Mouse (Mus musculus) forebrain, embryonic 14.5 days (tissue): ENCODE measurements around the gene Pnpla6. TPM values are rescaled to one million over a fixed set of nuclear protein-coding genes. Genes with fewer than 3 reads are reported as not detected.
"Not testable (repeated sequence)": the region's sequence is repeated elsewhere in the genome, so short reads cannot be mapped to it uniquely, and the experiment has no call there.

Experiments
- ATAC-seq: fragments of 200-750 bp; cut with Nextera tagmentation; 2 replicates; pipeline ENCODE4 v1.8.0; 2017; ENCODE audit warnings: mild to moderate bottlenecking, moderate library complexity
- DNase-seq: peaks from one replicate; pipeline ENCODE4 v3.0.0-alpha.2; 2015; ENCODE audit warnings: low spot score
- H3K27ac ChIP-seq: fragments of 300-500 bp; sonication (generic); 2 replicates; pipeline ENCODE4 v1.5.1; 2014; ENCODE audit warnings: low read depth, mild to moderate bottlenecking, control low read depth, low read length, moderate library complexity
- H3K27me3 ChIP-seq: fragments of 300-500 bp; sonication (generic); replicated peaks from 2 replicates; pipeline ENCODE4 v1.6.1; 2014; ENCODE audit warnings: low read length, control low read depth, mixed read lengths; ENCODE audit not compliant: control insufficient read depth, insufficient read depth
- H3K36me3 ChIP-seq: fragments of 300-500 bp; sonication (generic); 2 replicates; pipeline ENCODE4 v1.6.1; 2014; ENCODE audit warnings: low read length, control low read depth; ENCODE audit not compliant: control insufficient read depth, insufficient read depth
- H3K4me1 ChIP-seq: fragments of 300-500 bp; sonication (generic); 2 replicates; pipeline ENCODE4 v1.6.1; 2014; ENCODE audit warnings: antibody characterized with exemption, low read length, control low read depth; ENCODE audit not compliant: control insufficient read depth, insufficient read depth
- H3K4me2 ChIP-seq: fragments of 300-500 bp; sonication (generic); 2 replicates; pipeline ENCODE4 v1.6.1; 2014; ENCODE audit warnings: mild to moderate bottlenecking, control low read depth, low read length
- H3K4me3 ChIP-seq: fragments of 300-500 bp; sonication (generic); 2 replicates; pipeline ENCODE4 v1.5.1; 2014; ENCODE audit warnings: low read depth, low read length, control low read depth
- H3K9ac ChIP-seq: fragments of 300-500 bp; sonication (generic); 2 replicates; pipeline ENCODE4 v1.6.1; 2014; ENCODE audit warnings: mild to moderate bottlenecking, low read length, control low read depth, moderate library complexity
- H3K9me3 ChIP-seq: fragments of 300-500 bp; sonication (generic); replicated peaks from 2 replicates; pipeline ENCODE4 v1.6.1; 2016; ENCODE audit warnings: low read length, control low read depth, mixed read lengths; ENCODE audit not compliant: control insufficient read depth
- WGBS: fragments of 180-500 bp; shearing (Covaris S2); extraction: QIAGEN DNeasy Blood & Tissue Kit; methylation state at CpG from one replicate; pipeline ENCODE4 v1.1.7; 2014; 5-methylcytosine and 5-hydroxymethylcytosine counted together
- polyA plus RNA-seq: library from polyadenylated mRNA; unstranded; fragments of >200 nt; fragmentation: Nextera tagmentation; extraction: Ambion mirVana; gene quantifications from 2 replicates; pipeline ENCODE4 v1.2.1, GENCODE M21; 2014

Pnpla6 gene
- polyA plus RNA-seq, 1 experiment from 2014 or later: 16.7 TPM

DNA sequence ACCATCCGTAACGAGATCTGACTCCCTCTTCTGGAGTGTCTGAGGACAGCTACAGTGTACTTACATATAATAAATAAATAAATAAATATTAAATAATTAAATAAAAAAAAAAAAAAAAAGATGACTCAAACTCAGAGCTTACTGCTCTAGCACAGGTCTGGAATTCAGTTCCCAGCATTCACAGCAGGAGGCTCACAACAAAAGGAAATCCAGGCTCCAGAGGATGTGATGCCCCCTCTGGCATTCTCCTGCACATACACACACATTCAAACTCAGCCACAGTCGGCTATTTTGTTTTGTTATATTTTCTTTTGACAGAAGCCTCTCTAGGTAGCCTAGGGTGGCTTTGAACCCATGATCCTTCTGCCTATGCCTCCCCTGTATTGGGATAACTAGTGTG is 66.8 kb downstream of the Pnpla6 start:
- ATAC-seq, H3K9ac ChIP-seq: not testable (repeated sequence)
- WGBS: 75% methylated on average over 1 of the region's 3 CpGs

DNA sequence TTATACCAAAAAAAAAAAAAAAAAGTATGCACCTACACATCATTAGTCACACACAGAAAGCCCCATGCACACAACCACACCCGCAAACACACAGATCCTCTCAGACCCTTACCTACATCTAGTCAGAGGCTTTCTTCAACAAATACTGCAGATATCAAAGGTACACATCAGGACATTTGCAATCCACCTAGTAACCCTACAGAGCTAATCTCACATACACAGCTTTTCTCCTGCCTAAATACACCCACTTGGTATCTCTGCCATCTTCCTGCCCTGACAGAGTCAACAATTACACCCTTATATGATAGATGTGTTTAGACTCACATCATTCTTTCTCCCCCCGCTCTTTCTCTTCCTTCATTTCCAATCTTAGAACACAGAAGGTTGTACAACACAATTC is 71.3 kb downstream of the Pnpla6 start:
- DNase-seq (no peak), ATAC-seq (no peak)
- Histone ChIP-seq H3K27me3 (no peaks in the 10 kb centered on the region), H3K36me3 (no peaks in the 10 kb centered on the region), H3K27ac (no peak overlapping the region), H3K4me2 (no peak overlapping the region), H3K4me1 (no peaks in the 10 kb centered on the region), H3K9me3 (no peaks in the 10 kb centered on the region), H3K4me3 (no peak overlapping the region), H3K9ac (no peak overlapping the region)
- 91% methylated on average over 2 of the region's 2 CpGs for WGBS

More for the DNA sequence above, 66.8 kb downstream of the Pnpla6 start:
- not testable (repeated sequence) for H3K36me3 ChIP-seq, H3K27me3 ChIP-seq, H3K4me3 ChIP-seq, H3K4me2 ChIP-seq, H3K9me3 ChIP-seq, H3K4me1 ChIP-seq, H3K27ac ChIP-seq, DNase-seq

- H3K4me2 ChIP-seq: peak within 1 kb of the TSS; percentile 80
- DNase-seq (no peak), ATAC-seq (no peak)
- H3K27ac ChIP-seq: peak within 1 kb of the TSS; percentile 80
- no peaks in the 10 kb centered on the region for H3K9me3 ChIP-seq
- H3K27me3 ChIP-seq: no peaks in the 10 kb centered on the region
- H3K4me3 ChIP-seq: peak within 1 kb of the TSS; percentile 90
- H3K4me1 ChIP-seq: no peaks in the 10 kb centered on the region
- peak within 1 kb of the TSS; percentile 87 for H3K9ac ChIP-seq
- H3K36me3 ChIP-seq: no peaks in the 10 kb centered on the region
- 0% methylated on average over 1 of the region's 7 CpGs for WGBS
Measured at GRCm38 (mm10) chr8:3586993-3587390, 71.8 kb downstream of the Pnpla6 start, which contains the start of gene Camsap3. TSS of gene Camsap3 (plus strand) at chr8:3587293.

- H3K4me3 ChIP-seq: peak overlapping the region; percentile 90
- H3K9ac ChIP-seq: peak overlapping the region; percentile 87
- H3K27ac ChIP-seq: peak overlapping the region; percentile 80
- ATAC-seq (peak; percentile 86), DNase-seq (peak; percentile 76)
- H3K9me3 ChIP-seq: no peaks in the 10 kb centered on the region
- H3K27me3 ChIP-seq: no peaks in the 10 kb centered on the region
- H3K36me3 ChIP-seq: no peaks in the 10 kb centered on the region
- H3K4me2 ChIP-seq: peak overlapping the region; percentile 80
- no peaks in the 10 kb centered on the region for H3K4me1 ChIP-seq
- under 1% methylated on average over 74 of the region's 77 CpGs for WGBS
Measured at GRCm38 (mm10) chr8:3587391-3588257, 72.4 kb downstream of the Pnpla6 start.

DNA sequence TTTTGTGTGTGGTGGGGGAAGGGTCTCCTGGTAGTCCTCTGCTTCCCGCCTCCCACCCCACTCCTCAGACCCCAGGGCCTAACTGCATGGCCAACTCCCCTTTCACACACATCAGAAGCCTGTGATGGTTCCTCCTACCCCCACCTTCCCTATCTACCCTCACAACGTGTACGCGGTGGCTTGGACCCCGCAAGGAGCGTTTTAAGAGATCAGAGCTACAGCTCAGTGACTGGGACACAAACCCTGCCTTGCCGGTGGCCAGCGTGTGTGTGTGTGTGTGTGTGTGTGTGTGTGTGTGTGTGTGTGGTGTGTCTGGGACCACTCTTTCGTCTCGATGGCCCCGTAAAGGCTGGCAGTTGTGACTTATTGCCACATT is 73.1 kb downstream of the Pnpla6 start:
- H3K27me3 ChIP-seq: no peaks in the 10 kb centered on the region
- WGBS: under 1% methylated on average over 11 of the region's 11 CpGs
- ATAC-seq (peak; percentile 69), DNase-seq (peak; percentile 32)
- H3K4me1 ChIP-seq: no peaks in the 10 kb centered on the region
- peak overlapping the region; percentile 80 for H3K27ac ChIP-seq
- H3K36me3 ChIP-seq: no peaks in the 10 kb centered on the region
- H3K9ac ChIP-seq: peak overlapping the region; percentile 87
- no peaks in the 10 kb centered on the region for H3K9me3 ChIP-seq
- H3K4me3 ChIP-seq: peak overlapping the region; percentile 90
- H3K4me2 ChIP-seq: peak overlapping the region; percentile 80

- 69% methylated on average over 3 of the region's 3 CpGs for WGBS
- DNase-seq: no peak
- H3K9ac ChIP-seq: no peak overlapping the region
- H3K4me2 ChIP-seq: no peak overlapping the region
- ATAC-seq: no peak
- H3K36me3 ChIP-seq: peaks cover 4% of the 10 kb centered on the region; the same call in 1 of the 2 replicates
- no peaks in the 10 kb centered on the region for H3K4me1 ChIP-seq
- no peaks in the 10 kb centered on the region for H3K27me3 ChIP-seq
- H3K27ac ChIP-seq: no peak overlapping the region
- H3K4me3 ChIP-seq: no peak overlapping the region
- H3K9me3 ChIP-seq: no peaks in the 10 kb centered on the region
Measured at GRCm38 (mm10) chr8:3593470-3593869, 78.3 kb downstream of the Pnpla6 start.

Other genes starting within 250 kb of the Pnpla6 start
- gene Insr, start 235.8 kb upstream of the Pnpla6 start, polyA plus RNA-seq: 33.6 and 50.9 TPM in 2 replicates
- 0.28 TPM in 1 of 2 replicates, not detected in the other for gene A430078G23Rik, start 162.0 kb upstream of the Pnpla6 start, polyA plus RNA-seq
- 8.6 and 11.5 TPM in 2 replicates for gene Arhgef18, start 122.4 kb upstream of the Pnpla6 start, polyA plus RNA-seq
- 1.9 and 2.3 TPM in 2 replicates for gene Pex11g, start 47.7 kb upstream of the Pnpla6 start, polyA plus RNA-seq
- gene Tex45, start 44.5 kb upstream of the Pnpla6 start, polyA plus RNA-seq: 0.14 and 0.18 TPM in 2 replicates
- gene Zfp358, start 22.2 kb upstream of the Pnpla6 start, polyA plus RNA-seq: 66.2 and 66.5 TPM in 2 replicates
- 50.5 and 52.2 TPM in 2 replicates for gene Mcoln1, start 14.9 kb upstream of the Pnpla6 start, polyA plus RNA-seq
- gene C330021F23Rik, start 52.6 kb downstream of the Pnpla6 start, polyA plus RNA-seq: 0.54 and 1.3 TPM in 2 replicates
- 25.9 and 32.5 TPM in 2 replicates for gene Camsap3, start 71.9 kb downstream of the Pnpla6 start, polyA plus RNA-seq
- 63.2 and 67.0 TPM in 2 replicates for gene Xab2, start 105.9 kb downstream of the Pnpla6 start, polyA plus RNA-seq
- gene Pet100, start 106.2 kb downstream of the Pnpla6 start, polyA plus RNA-seq: 95.7 and 99.8 TPM in 2 replicates
- 0.53 and 2.7 TPM in 2 replicates for gene Pcp2, start 110.2 kb downstream of the Pnpla6 start, polyA plus RNA-seq
- gene Stxbp2, start 115.6 kb downstream of the Pnpla6 start, polyA plus RNA-seq: 32.4 and 40.1 TPM in 2 replicates
- gene Retn, start 140.4 kb downstream of the Pnpla6 start, polyA plus RNA-seq: 0.26 and 0.32 TPM in 2 replicates
- 0.23 TPM in 1 of 2 replicates, not detected in the other for gene Mcemp1, start 150.4 kb downstream of the Pnpla6 start, polyA plus RNA-seq
- 13.1 and 13.2 TPM in 2 replicates for gene Fcor, start 157.0 kb downstream of the Pnpla6 start, polyA plus RNA-seq
- gene Trappc5, start 160.9 kb downstream of the Pnpla6 start, polyA plus RNA-seq: 51.8 and 52.1 TPM in 2 replicates
- gene Fcer2a, start 178.8 kb downstream of the Pnpla6 start, polyA plus RNA-seq: 0.08 and 0.15 TPM in 2 replicates
- not detected in 2 replicates for gene Clec4g, start 205.3 kb downstream of the Pnpla6 start, polyA plus RNA-seq
- not detected in 2 replicates for gene Cd209a, start 233.6 kb downstream of the Pnpla6 start, polyA plus RNA-seq